Mouse (Mus musculus) limb, embryonic 10.5 days (tissue): ENCODE data around the gene Klc4. TPM values are rescaled to one million over a fixed set of nuclear protein-coding genes. Genes with fewer than 3 reads are reported as not detected.
A peak's percentile ranks its signal among the peaks of the same experiment; 100 is the strongest.

ENCODE experiments used
- DNase-seq: peaks from one replicate; pipeline ENCODE4 v3.0.0-alpha.2; 2017; ENCODE audit warnings: low spot score
- H3K27ac ChIP-seq: fragments of 300-500 bp; sonication (generic); 2 replicates; pipeline ENCODE4 v1.5.1; 2016; ENCODE audit warnings: mild to moderate bottlenecking
- H3K27me3 ChIP-seq: fragments of 300-500 bp; sonication (generic); 2 replicates; pipeline ENCODE4 v1.6.1; 2016; ENCODE audit warnings: low read depth, mild to moderate bottlenecking; ENCODE audit not compliant: poor library complexity, severe bottlenecking
- H3K36me3 ChIP-seq: fragments of 300-500 bp; sonication (generic); 2 replicates; pipeline ENCODE4 v1.6.1; 2016; ENCODE audit warnings: mild to moderate bottlenecking, moderate library complexity
- H3K4me1 ChIP-seq: fragments of 300-500 bp; sonication (generic); 2 replicates; pipeline ENCODE4 v1.6.1; 2016
- H3K4me3 ChIP-seq: fragments of 300-500 bp; sonication (generic); 2 replicates; pipeline ENCODE4 v1.5.1; 2016; ENCODE audit warnings: mild to moderate bottlenecking, moderate library complexity
- H3K9me3 ChIP-seq: fragments of 300-500 bp; sonication (generic); replicated peaks from 2 replicates; pipeline ENCODE4 v1.6.1; 2016; ENCODE audit warnings: mild to moderate bottlenecking
- WGBS: fragments of 180-500 bp; shearing (Covaris S2); methylation state at CpG from one replicate; pipeline ENCODE4 v1.1.7; 2016; 5-methylcytosine and 5-hydroxymethylcytosine counted together
- polyA plus RNA-seq: library from polyadenylated mRNA; unstranded; fragments of >200 nt; fragmentation: Nextera tagmentation; extraction: Ambion mirVana; gene quantifications from 2 replicates; pipeline ENCODE4 v1.2.1, GENCODE M21; 2016

Klc4 gene
- polyA plus RNA-seq, 1 experiment from 2014 or later = 28.8 TPM

DNA sequence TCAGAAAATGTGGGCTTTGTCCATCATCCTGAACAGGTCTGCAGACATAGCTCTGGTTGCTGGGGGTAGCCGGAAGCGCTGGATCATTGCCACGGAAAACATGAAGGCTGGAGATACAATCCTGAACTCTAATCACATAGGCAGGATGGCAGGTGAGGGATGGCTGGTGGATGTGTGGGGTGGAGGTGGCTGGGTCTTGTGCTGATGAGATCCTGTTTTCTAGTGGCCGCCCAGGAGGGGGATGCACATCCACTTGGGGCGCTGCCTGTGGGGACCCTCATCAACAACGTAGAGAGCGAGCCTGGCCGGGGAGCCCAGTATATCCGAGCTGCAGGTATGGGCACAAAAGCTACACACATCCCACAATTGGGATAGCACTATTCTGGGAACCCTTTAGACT lies 2.6 kb upstream of the Klc4 start:
- no peak for DNase-seq
- Histone ChIP-seq H3K27me3 (no peaks in the 10 kb centered on the region), H3K4me1 (peaks cover 62% of the 10 kb centered on the region), H3K27ac (no peak overlapping the region), H3K9me3 (no peaks in the 10 kb centered on the region), H3K36me3 (peaks cover 38% of the 10 kb centered on the region), H3K4me3 (0 out of 2 replicates have a peak overlapping the region, but pooled peaks have one; percentile 1)
- 91% methylated on average over 9 of the region's 9 CpGs for WGBS

DNA sequence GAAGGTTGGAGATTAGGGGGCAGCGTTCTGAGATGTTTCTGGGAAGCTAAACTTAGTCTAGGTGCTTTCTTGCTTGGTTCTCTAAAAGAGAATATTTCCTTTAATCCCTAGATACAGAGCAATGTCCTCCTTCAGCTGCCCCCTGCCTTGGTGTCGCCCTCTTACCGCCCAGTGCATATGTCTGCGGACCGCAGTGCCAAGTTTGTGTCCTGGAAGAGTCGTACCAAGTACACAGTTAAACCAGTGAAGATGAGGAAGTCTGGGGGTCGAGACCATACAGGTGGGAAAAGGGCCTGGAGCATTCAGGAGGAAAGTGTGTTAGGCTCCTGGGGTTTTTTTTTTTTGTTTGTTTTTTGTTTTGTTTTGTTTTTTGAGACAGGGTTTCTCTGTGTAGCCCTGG lies 1.5 kb upstream of the Klc4 start:
- 93% methylated on average over 7 of the region's 7 CpGs for WGBS
- Histone ChIP-seq H3K36me3 (peaks cover 27% of the 10 kb centered on the region), H3K27ac (no peak overlapping the region), H3K9me3 (no peaks in the 10 kb centered on the region), H3K27me3 (no peaks in the 10 kb centered on the region), H3K4me3 (peak overlapping the region; percentile 86; the same call in 1 of the 2 replicates), H3K4me1 (peaks cover 54% of the 10 kb centered on the region)
- no peak for DNase-seq

DNA sequence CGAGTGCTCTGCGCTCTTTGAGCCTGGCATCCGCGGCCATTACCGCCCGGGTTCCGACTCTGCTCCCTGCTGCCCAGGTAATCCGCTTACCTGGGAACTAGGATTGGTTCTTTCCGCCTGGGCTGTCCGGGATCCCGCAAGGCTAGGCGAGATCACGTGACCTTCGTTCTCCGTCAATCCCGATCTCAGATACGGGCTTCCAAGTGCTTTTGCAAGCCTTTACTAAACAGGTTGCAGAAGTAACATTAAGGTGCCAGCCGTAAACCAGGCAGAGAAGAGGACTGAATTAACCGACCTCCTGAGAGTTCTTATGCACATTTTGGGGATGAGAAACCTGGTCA lies 470 bp upstream of the Klc4 start:
- Histone ChIP-seq H3K4me3 (peak overlapping the region; percentile 86), H3K36me3 (peaks cover 27% of the 10 kb centered on the region), H3K27me3 (no peaks in the 10 kb centered on the region), H3K9me3 (no peaks in the 10 kb centered on the region), H3K4me1 (peaks cover 44% of the 10 kb centered on the region), H3K27ac (peak overlapping the region; percentile 91)
- DNase-seq = no peak
- WGBS = under 1% methylated on average over 19 of the region's 19 CpGs

DNA sequence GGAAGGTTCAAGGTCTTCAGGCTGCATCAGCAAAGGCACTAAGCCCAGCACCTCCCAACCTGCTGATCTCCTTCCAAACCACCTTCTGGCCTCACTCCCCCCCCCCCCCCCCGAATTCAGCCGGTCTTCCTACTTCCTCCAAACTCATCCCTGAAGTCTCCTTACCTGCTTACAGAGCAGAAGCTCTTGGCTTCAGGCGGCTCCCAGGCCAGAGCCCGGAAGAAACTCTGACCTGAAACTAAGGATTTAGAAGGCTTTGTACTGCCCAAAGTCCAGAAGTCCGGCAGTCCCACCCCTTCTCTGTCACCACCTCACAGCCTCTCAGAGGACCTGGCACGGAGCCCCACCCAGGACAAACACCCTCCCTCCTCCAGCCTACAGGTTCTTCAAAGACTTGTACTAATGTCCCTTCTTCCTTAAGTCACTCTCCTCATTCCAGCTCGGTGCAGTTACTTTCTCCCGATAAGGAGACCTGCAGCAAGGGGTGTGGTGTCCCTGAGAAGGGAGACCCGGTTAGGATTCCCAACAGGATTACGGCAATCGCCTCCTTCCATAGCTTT lies 826 bp downstream of the Klc4 start:
- H3K4me1 ChIP-seq = peaks cover 34% of the 10 kb centered on the region
- no peak for DNase-seq
- H3K27me3 ChIP-seq = no peaks in the 10 kb centered on the region
- H3K27ac ChIP-seq = peak overlapping the region; percentile 91
- no peaks in the 10 kb centered on the region for H3K9me3 ChIP-seq
- H3K4me3 ChIP-seq = peak overlapping the region; percentile 86
- 14% methylated on average over 11 of the region's 11 CpGs for WGBS
- peaks cover 40% of the 10 kb centered on the region for H3K36me3 ChIP-seq

DNA sequence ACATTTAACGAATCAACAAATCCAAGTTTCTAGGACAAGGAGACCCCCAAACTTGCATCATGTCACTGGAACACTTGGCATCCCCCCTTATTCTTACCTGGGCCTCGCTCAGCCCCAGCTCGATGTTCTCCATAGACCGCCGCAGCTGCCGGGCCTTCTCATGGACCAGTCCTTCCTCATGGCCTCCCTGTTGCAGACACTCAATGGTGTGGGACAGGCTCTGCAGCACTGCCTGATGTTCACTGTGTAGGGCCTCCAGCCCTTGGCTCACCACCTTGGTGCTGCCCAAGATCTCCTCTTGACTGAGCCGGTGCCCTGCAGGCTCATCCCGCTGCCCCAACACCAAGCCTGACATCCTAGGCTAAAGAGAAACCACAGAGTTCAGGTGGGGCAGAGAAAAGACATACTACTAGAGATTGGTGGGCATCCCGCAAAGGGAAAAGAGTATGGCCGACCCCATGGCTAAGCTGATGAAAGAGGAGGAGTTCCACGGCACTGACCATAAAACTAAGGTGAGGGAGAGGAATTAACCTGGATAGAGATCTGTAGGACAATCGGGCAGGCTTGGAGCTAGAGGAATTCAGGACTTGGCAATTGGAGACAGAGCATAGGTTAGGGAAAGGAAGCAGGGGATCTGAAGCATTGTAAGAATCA lies 1.5 kb downstream of the Klc4 start:
- no peak for DNase-seq
- Histone ChIP-seq H3K36me3 (peaks cover 43% of the 10 kb centered on the region), H3K4me3 (peak overlapping the region; percentile 86), H3K4me1 (peaks cover 27% of the 10 kb centered on the region), H3K9me3 (no peaks in the 10 kb centered on the region), H3K27ac (peak overlapping the region; percentile 91; the same call in 1 of the 2 replicates), H3K27me3 (no peaks in the 10 kb centered on the region)
- 89% methylated on average over 12 of the region's 12 CpGs for WGBS

DNA sequence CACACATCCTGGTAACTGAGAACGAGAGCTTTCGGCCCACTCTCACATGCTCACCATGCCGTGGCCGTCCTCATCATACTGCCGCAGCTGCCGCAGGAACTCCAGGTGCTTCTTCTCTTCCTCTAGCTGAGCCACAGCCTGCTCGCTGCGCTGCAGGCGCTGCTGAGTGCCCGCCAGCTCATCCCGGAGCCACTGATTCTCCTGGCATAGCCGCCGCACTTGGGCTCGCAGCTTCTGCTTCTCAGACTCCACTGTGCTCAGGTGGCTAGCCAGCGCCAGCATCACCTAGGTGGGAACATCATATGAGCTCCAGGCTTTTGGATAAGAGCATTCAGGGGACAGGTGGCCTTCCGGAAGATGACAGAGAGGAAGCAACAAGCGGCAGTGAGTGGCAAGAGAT lies 3.8 kb downstream of the Klc4 start:
- H3K4me1 ChIP-seq = peaks cover 25% of the 10 kb centered on the region
- no peak for DNase-seq
- no peaks in the 10 kb centered on the region for H3K27me3 ChIP-seq
- 87% methylated on average over 17 of the region's 17 CpGs for WGBS
- H3K36me3 ChIP-seq = peaks cover 35% of the 10 kb centered on the region
- no peak overlapping the region for H3K27ac ChIP-seq
- no peak overlapping the region for H3K4me3 ChIP-seq
- no peaks in the 10 kb centered on the region for H3K9me3 ChIP-seq

DNA sequence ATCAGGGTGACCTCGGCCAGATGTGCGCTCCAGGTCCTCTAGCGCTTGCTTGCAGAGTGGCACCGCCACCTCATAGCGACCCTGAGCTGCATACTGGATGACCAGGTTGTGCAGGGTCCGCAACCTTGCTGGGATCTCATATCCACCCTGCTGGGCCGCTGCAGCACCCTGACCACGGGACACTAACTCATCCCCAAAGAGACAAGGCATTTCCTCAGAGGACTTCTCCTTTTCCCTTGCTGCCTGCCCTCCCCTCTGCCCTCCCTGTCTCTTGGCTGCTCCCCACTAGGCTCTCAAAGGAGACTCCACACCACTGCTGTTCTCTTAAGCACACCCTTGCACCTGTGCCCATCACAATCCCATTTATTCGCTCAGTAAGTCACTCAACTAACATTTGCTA lies 5.9 kb downstream of the Klc4 start:
- no peak overlapping the region for H3K4me3 ChIP-seq

DNA sequence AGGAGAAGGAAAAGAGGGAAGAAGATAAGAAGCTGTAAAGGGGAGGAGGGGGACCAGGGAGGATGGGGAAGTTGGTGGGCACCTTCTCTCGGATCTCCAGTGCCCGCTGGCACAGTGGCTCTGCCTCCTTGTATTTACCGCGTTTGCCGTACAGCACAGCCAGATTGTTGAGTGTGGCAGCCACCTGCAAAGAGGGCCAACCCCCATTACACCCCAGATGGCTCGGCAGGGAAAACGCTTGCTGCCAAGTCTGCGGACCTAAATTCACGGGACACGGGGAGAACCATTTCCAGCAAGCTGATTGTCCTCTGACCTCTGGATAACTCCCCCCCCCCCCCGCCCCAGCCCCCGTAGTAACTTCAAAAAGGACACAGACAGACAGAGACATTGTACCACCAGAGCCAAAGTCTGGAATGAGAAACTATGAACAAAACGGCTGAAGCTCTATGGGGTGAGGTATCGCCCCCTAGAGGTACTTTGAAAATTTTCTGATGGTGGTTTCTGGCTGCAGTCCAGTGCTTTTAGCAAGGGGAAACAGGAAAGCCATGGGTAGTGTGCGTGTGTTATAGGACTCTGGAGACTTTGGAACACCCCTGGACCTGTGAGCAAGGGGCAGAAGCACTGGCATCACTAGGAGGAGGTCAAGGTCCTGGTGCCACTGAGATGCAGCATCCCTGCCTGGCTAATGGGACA lies 8.8 kb downstream of the Klc4 start:
- no peaks in the 10 kb centered on the region for H3K27me3 ChIP-seq
- peak overlapping the region; percentile 34 for H3K4me3 ChIP-seq
- 24% methylated on average over 15 of the region's 15 CpGs for WGBS
- DNase-seq = peak; percentile 55
- no peaks in the 10 kb centered on the region for H3K9me3 ChIP-seq
- H3K36me3 ChIP-seq = peaks cover 68% of the 10 kb centered on the region
- H3K27ac ChIP-seq = peak overlapping the region; percentile 69
- peaks cover 19% of the 10 kb centered on the region for H3K4me1 ChIP-seq

More for the DNA sequence above, 5.9 kb downstream of the Klc4 start:
- Histone ChIP-seq H3K9me3 (no peaks in the 10 kb centered on the region), H3K36me3 (peaks cover 50% of the 10 kb centered on the region), H3K27me3 (no peaks in the 10 kb centered on the region), H3K4me1 (peaks cover 28% of the 10 kb centered on the region), H3K27ac (no peak overlapping the region)
- no peak for DNase-seq
- 81% methylated on average over 9 of the region's 9 CpGs for WGBS

DNA sequence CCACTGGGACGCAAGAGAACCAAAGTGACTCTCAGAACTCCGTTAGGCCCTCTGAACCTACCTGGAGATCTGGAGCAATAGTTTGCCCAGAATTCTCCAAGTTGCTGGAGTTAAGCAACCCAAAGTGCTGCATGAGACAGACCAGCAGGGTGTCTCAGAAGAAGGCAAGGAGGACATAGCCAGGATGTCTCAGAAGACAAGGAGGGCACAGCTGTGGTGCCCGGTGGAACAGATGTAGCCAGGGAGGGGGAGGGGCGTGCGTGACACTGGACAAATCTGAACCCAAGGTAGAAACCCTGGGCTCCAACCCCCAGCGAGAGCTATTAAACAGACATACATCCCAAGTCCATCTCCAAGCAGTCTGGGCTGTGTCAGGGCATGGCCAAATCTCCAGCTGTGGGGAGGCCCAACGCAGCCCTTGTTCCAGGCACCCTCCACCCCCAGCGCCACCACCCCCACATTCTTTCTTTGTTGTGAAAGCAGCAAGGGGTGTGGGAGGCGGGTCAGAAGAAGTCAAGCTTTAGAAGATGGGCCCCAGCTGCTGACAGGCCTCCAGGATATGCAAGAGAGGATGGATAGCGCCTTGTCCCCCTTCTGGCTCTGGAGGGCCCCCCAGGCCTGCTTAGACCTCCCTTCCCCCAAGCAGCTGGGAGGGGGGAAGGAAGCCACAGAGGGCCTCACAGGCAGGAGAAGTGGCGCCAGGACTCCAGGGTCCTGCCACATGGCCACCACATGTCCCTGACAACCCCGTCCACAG lies 16.0 kb downstream of the Klc4 start:
- H3K27me3 ChIP-seq = no peaks in the 10 kb centered on the region
- WGBS = 4% methylated on average over 12 of the region's 12 CpGs
- H3K9me3 ChIP-seq = no peaks in the 10 kb centered on the region
- peaks cover 68% of the 10 kb centered on the region for H3K4me1 ChIP-seq
- peaks cover 26% of the 10 kb centered on the region for H3K36me3 ChIP-seq
- DNase-seq = peak; percentile 78
- H3K27ac ChIP-seq = peak overlapping the region; percentile 98
- H3K4me3 ChIP-seq = peak overlapping the region; percentile 99

DNA sequence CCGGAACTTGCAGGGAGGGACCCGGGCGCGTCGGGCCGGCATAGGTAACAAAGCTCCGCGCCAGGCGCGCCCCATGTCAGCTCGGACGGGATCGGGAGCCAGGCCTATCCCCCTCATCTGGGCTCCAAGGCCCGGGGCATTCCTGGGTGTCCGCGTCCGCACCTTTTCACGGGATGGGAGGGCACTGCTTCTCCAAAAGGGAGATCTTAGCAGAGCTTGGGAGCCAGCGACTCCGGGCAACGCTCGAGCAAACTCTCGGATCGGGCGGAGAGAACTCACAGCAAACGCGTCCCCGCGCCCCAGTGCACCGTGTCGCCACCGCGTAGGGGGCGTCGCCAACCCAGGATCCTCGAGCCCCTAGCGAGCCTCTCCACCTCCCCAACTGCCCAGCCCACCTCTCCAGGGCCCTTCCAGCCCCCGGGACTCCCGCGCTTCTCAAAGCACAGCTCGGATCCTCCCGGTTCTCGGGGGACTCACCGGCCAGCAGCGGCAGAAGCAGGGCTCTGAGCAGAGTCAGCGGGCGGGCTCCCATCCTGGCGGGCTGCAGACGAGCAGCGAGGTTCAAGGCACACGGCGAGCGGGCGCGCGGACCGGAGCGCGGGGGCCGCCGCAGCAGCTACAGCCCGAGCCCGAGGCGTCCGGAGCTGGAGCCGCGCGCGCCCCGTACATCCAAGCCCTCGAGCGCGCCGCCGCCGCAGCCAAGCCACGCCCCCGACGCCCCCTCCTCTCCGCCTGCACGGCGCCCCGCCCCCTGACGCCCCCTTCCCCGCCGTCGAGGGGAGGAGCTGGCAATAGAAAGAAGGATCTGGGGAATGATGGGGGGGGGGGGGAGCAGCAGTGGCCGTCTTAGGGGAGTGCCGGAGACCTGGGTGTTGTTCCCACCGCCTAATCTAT lies 16.8 kb downstream of the Klc4 start, which contains the start of gene Ptk7:
TSS of gene Ptk7 (minus strand) at position 714 of the 894 bp plus-strand sequence.
- DNase-seq = peak; percentile 98
- Histone ChIP-seq H3K4me3 (peak within 1 kb of the TSS; percentile 99), H3K9me3 (no peaks in the 10 kb centered on the region), H3K36me3 (peaks cover 25% of the 10 kb centered on the region), H3K4me1 (peaks cover 76% of the 10 kb centered on the region), H3K27ac (peak within 1 kb of the TSS; percentile 98), H3K27me3 (no peaks in the 10 kb centered on the region)
- under 1% methylated on average over 89 of the region's 90 CpGs for WGBS

DNA sequence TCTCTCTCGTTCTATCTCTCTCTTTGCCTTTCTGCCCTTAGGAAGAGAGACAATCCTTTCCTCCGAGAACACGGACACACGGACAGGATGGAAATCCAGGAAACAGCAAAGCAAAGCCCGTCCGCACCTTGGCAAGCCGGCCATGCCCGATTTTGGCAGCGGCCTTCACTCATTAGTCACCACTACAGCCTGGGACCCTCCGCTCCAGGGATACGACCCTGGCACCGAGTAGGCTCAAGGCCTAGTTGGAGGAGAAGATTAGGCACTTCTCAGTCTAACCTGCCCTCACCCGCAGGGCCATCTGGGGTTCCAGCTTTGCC lies 17.4 kb downstream of the Klc4 start:
- peak overlapping the region; percentile 98 for H3K27ac ChIP-seq
- under 1% methylated on average over 13 of the region's 13 CpGs for WGBS
- no peaks in the 10 kb centered on the region for H3K27me3 ChIP-seq
- peaks cover 19% of the 10 kb centered on the region for H3K36me3 ChIP-seq
- peaks cover 82% of the 10 kb centered on the region for H3K4me1 ChIP-seq
- no peaks in the 10 kb centered on the region for H3K9me3 ChIP-seq
- H3K4me3 ChIP-seq = peak overlapping the region; percentile 99
- DNase-seq = no peak

DNA sequence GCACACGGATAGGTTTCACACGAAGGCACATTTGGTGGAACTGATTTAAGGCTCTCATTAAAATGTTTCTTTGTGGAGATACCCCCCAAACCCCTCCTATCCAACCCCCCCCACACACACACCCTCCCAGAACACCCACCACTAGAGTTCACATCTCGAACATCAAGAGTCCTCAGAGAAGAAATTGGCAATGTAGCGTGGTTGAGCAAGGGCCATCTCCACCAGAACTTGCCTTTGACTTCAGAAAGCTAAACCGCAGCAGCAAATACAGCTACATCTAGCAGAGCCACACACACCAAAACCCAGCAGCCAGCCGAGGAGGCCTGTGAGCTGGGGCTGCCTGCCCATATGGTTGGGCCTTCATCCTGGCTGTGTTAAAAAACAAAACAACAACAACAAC lies 18.4 kb downstream of the Klc4 start:
- no peak for DNase-seq
- peaks cover 92% of the 10 kb centered on the region for H3K4me1 ChIP-seq
- H3K27me3 ChIP-seq = no peaks in the 10 kb centered on the region
- peak overlapping the region; percentile 98 for H3K27ac ChIP-seq
- H3K9me3 ChIP-seq = no peaks in the 10 kb centered on the region
- peaks cover 11% of the 10 kb centered on the region for H3K36me3 ChIP-seq
- WGBS = 15% methylated on average over 6 of the region's 6 CpGs
- H3K4me3 ChIP-seq = peak overlapping the region; percentile 99
